Mouse (Mus musculus): ENCODE results near the gene Arsg.

- TF ChIP-seq CTCF (IDR thresholded peaks at IDR 0.05; ENCODE audit: insufficient read depth, low read length) (no peak), POLR2A (IDR thresholded peaks at IDR 0.05; ENCODE audit: borderline replicate concordance, extremely low read depth, low read depth, low read length) (no peak)
Measured at GRCm38 (mm10) chr11:109544432-109544831, 71.3 kb downstream of the Arsg start.
